Mouse (Mus musculus) liver, adult 2 months (tissue): Measurements from ENCODE around the gene Tenm3.

ENCODE experiments used
- CTCF ChIP-seq: fragments of 200-500 bp; IDR thresholded peaks from 2 replicates; pipeline ENCODE4 v1.5.1; 2011; ENCODE audit warnings: low read depth, low read length, control low read depth
- POLR2A ChIP-seq: fragments of 200-500 bp; IDR thresholded peaks from 2 replicates; pipeline ENCODE4 v1.6.1; 2011; ENCODE audit warnings: low read length, control low read depth; ENCODE audit not compliant: insufficient read depth; ENCODE audit errors: extremely low read depth

- TF ChIP-seq CTCF = no peak
- TF ChIP-seq POLR2A = no peak
Measured at GRCm38 (mm10) chr8:48367164-48367563, 476.6 kb downstream of the Tenm3 start.
